8 mouse cellular contexts compared by ENCODE assay signal in genomic region chr10:80620796-80621689, GRCm38 (mm10). TPM values are rescaled to one million over a fixed set of nuclear protein-coding genes. Genes with fewer than 3 reads are reported as not detected.
A peak's percentile ranks its signal among the peaks of the same experiment; 100 is the strongest.
DNase-seq lines count a peak whose midpoint lies in the region; ATAC-seq and TF ChIP-seq lines count a peak whose summit lies in the region.

No protein-coding gene starts in this region.

- WGBS in spleen, adult 2 months, result 62% methylated on average over 16 of the region's 16 CpGs
- 55% methylated on average over 16 of the region's 16 CpGs for WGBS in hindbrain, embryonic 16.5 days
- WGBS in neural tube, embryonic 12.5 days, result 58% methylated on average over 16 of the region's 16 CpGs

- H3K4me2 ChIP-seq in hindbrain, embryonic 16.5 days (ENCODE audit: low read length), result peak overlapping the region; percentile 70
- H3K4me2 ChIP-seq in neural tube, embryonic 12.5 days (replicated peaks), result peak overlapping the region; percentile 98

- H3K27ac ChIP-seq in spleen, adult 2 months (ENCODE audit: insufficient read depth, low read length), result peak overlapping the region; percentile 88
- peak overlapping the region; percentile 92 for H3K27ac ChIP-seq in hindbrain, embryonic 16.5 days (ENCODE audit: low read depth, low read length)
- H3K27ac ChIP-seq in neural tube, embryonic 12.5 days, result 0 out of 2 replicates have a peak overlapping the region, but pooled peaks have one; percentile 89

- H3K27me3 ChIP-seq in spleen, adult 2 months (ENCODE audit: control insufficient read depth, insufficient read depth, low read length), result no peaks in the 10 kb centered on the region
- no peaks in the 10 kb centered on the region for H3K27me3 ChIP-seq in hindbrain, embryonic 16.5 days (replicated peaks; ENCODE audit: control insufficient read depth, insufficient read depth, low read length)
- no peaks in the 10 kb centered on the region for H3K27me3 ChIP-seq in neural tube, embryonic 12.5 days (replicated peaks)

- H3K4me3 ChIP-seq in spleen, adult 2 months (ENCODE audit: extremely low read depth, insufficient read depth, insufficient read length), result peak overlapping the region; percentile 7; the same call in 1 of the 2 replicates
- peak overlapping the region; percentile 89 for H3K4me3 ChIP-seq in hindbrain, embryonic 16.5 days (ENCODE audit: low read length)
- peak overlapping the region; percentile 89 for H3K4me3 ChIP-seq in neural tube, embryonic 12.5 days

- ATAC-seq in hindbrain, embryonic 16.5 days, result no peak
- ATAC-seq in neural tube, embryonic 12.5 days (ENCODE audit: low FRiP score, low read depth), result no peak
- no peak for ATAC-seq in frontal cortex, adult (ENCODE audit: low TSS enrichment)

- no peak for TF ChIP-seq POLR2A in spleen, adult 2 months (IDR thresholded peaks at IDR 0.05; ENCODE audit: low read depth, low read length)

- no peaks in the 10 kb centered on the region for H3K36me3 ChIP-seq in spleen, adult 2 months (ENCODE audit: control insufficient read depth, insufficient read depth, low read length)
- no peaks in the 10 kb centered on the region for H3K36me3 ChIP-seq in hindbrain, embryonic 16.5 days (ENCODE audit: control insufficient read depth, insufficient read depth, low read length)
- H3K36me3 ChIP-seq in neural tube, embryonic 12.5 days, result no peaks in the 10 kb centered on the region; the same call in 1 of the 2 replicates

- peaks cover 4% of the 10 kb centered on the region; the same call in 1 of the 2 replicates for H3K4me1 ChIP-seq in spleen, adult 2 months (ENCODE audit: control insufficient read depth, insufficient read depth, insufficient read length)
- H3K4me1 ChIP-seq in hindbrain, embryonic 16.5 days (ENCODE audit: control insufficient read depth, insufficient read depth, low read depth, low read length), result peaks cover 28% of the 10 kb centered on the region
- H3K4me1 ChIP-seq in neural tube, embryonic 12.5 days, result peaks cover 29% of the 10 kb centered on the region

- TF ChIP-seq CTCF in spleen, adult 2 months (IDR thresholded peaks at IDR 0.05; ENCODE audit: extremely low read depth, insufficient read depth, insufficient read length, insufficient replicate concordance), result no peak

- no peaks in the 10 kb centered on the region for H3K9me3 ChIP-seq in hindbrain, embryonic 16.5 days (ENCODE audit: control insufficient read depth, low read length)
- H3K9me3 ChIP-seq in neural tube, embryonic 12.5 days, result no peaks in the 10 kb centered on the region

- DNase-seq in embryo, embryonic 11 days, result peak; percentile 20
- no peak for DNase-seq in embryo, embryonic 10 days (ENCODE audit: low spot score)
- no peak for DNase-seq in spleen, adult 2 months (ENCODE audit: low read depth in 1 of 2, low spot score in 2 of 2)
- no peak for DNase-seq in spleen, adult 12 weeks (ENCODE audit: low spot score)
- no peak for DNase-seq in kidney, postnatal 36 days

- H3K9ac ChIP-seq in hindbrain, embryonic 16.5 days (ENCODE audit: low read depth, low read length), result peak overlapping the region; percentile 49
- peak overlapping the region; percentile 36 for H3K9ac ChIP-seq in neural tube, embryonic 12.5 days

RNA-seq across cellular contexts. Expression of gene Csnk1g2, which starts 1.6 kb away (rescaled TPM):
- polyA plus RNA-seq in spleen, adult 2 months (2012; rRNA removed), result 206 and 283 TPM in 2 replicates
- polyA plus RNA-seq in hindbrain, embryonic 16.5 days (2015; fragmentation: Nextera tagmentation; extraction: Ambion mirVana), result 24.9 and 77.7 TPM in 2 replicates
- polyA plus RNA-seq in neural tube, embryonic 12.5 days (2016; fragmentation: Nextera tagmentation; extraction: Ambion mirVana), result 173 and 192 TPM in 2 replicates

RNA-seq across cellular contexts. Expression of gene Gm49322, which starts 15.2 kb away (rescaled TPM):
- polyA plus RNA-seq in spleen, adult 2 months (2012; rRNA removed), result 2.9 and 3.0 TPM in 2 replicates
- 2.3 and 3.1 TPM in 2 replicates for polyA plus RNA-seq in hindbrain, embryonic 16.5 days (2015; fragmentation: Nextera tagmentation; extraction: Ambion mirVana)
- polyA plus RNA-seq in neural tube, embryonic 12.5 days (2016; fragmentation: Nextera tagmentation; extraction: Ambion mirVana), result 3.6 and 6.0 TPM in 2 replicates

RNA-seq across cellular contexts. Expression of gene Adat3, which starts 18.4 kb away (rescaled TPM):
- polyA plus RNA-seq in spleen, adult 2 months (2012; rRNA removed), result 17.0 and 25.7 TPM in 2 replicates
- polyA plus RNA-seq in hindbrain, embryonic 16.5 days (2015; fragmentation: Nextera tagmentation; extraction: Ambion mirVana), result 5.2 and 6.4 TPM in 2 replicates
- polyA plus RNA-seq in neural tube, embryonic 12.5 days (2016; fragmentation: Nextera tagmentation; extraction: Ambion mirVana), result 5.4 and 6.7 TPM in 2 replicates

RNA-seq across cellular contexts. Expression of gene Scamp4, which starts 18.4 kb away (rescaled TPM):
- polyA plus RNA-seq in spleen, adult 2 months (2012; rRNA removed), result 94.8 and 110 TPM in 2 replicates
- polyA plus RNA-seq in hindbrain, embryonic 16.5 days (2015; fragmentation: Nextera tagmentation; extraction: Ambion mirVana), result 73.6 and 80.8 TPM in 2 replicates
- polyA plus RNA-seq in neural tube, embryonic 12.5 days (2016; fragmentation: Nextera tagmentation; extraction: Ambion mirVana), result 60.8 and 63.9 TPM in 2 replicates

RNA-seq across cellular contexts. Expression of gene Abhd17a, which starts 30.9 kb away (rescaled TPM):
- 220 and 302 TPM in 2 replicates for polyA plus RNA-seq in spleen, adult 2 months (2012; rRNA removed)
- 127 and 130 TPM in 2 replicates for polyA plus RNA-seq in hindbrain, embryonic 16.5 days (2015; fragmentation: Nextera tagmentation; extraction: Ambion mirVana)
- polyA plus RNA-seq in neural tube, embryonic 12.5 days (2016; fragmentation: Nextera tagmentation; extraction: Ambion mirVana), result 126 and 127 TPM in 2 replicates

Comparison
In these comparisons a context has a peak if more than half of its experiments do, and no peak if none do; other contexts are left out.
1. H3K4me3 ChIP-seq: peak in every context shown above with its lines; median percentile 89 in hindbrain, embryonic 16.5 days; 89 in neural tube, embryonic 12.5 days; 7 in spleen, adult 2 months.